Mouse (Mus musculus) hindbrain, embryonic 12.5 days (tissue): ENCODE measurements around the gene Polr3b. TPM values are rescaled to one million over a fixed set of nuclear protein-coding genes. Genes with fewer than 3 reads are reported as not detected.

Experiments used
- ATAC-seq: fragments of 200-750 bp; cut with Nextera tagmentation; 2 replicates; pipeline ENCODE4 v1.8.0; 2017; ENCODE audit warnings: moderate TSS enrichment; ENCODE audit not compliant: low FRiP score
- H3K27ac ChIP-seq: fragments of 300-500 bp; sonication (generic); 2 replicates; pipeline ENCODE4 v1.5.1; 2016; ENCODE audit warnings: mild to moderate bottlenecking
- H3K27me3 ChIP-seq: fragments of 300-500 bp; sonication (generic); 2 replicates; pipeline ENCODE4 v1.6.1; 2016; ENCODE audit warnings: mild to moderate bottlenecking
- H3K36me3 ChIP-seq: fragments of 300-500 bp; sonication (generic); 2 replicates; pipeline ENCODE4 v1.6.1; 2016; ENCODE audit warnings: mild to moderate bottlenecking
- H3K4me1 ChIP-seq: fragments of 300-500 bp; sonication (generic); 2 replicates; pipeline ENCODE4 v1.6.1; 2016
- H3K4me2 ChIP-seq: fragments of 300-500 bp; sonication (generic); replicated peaks from 2 replicates; pipeline ENCODE4 v1.6.1; 2016; ENCODE audit warnings: mild to moderate bottlenecking
- H3K4me3 ChIP-seq: fragments of 300-500 bp; sonication (generic); 2 replicates; pipeline ENCODE4 v1.5.1; 2016; ENCODE audit warnings: mild to moderate bottlenecking
- H3K9ac ChIP-seq: fragments of 300-500 bp; sonication (generic); 2 replicates; pipeline ENCODE4 v1.6.1; 2016; ENCODE audit warnings: mild to moderate bottlenecking, moderate library complexity
- H3K9me3 ChIP-seq: fragments of 300-500 bp; sonication (generic); replicated peaks from 2 replicates; pipeline ENCODE4 v1.6.1; 2016; ENCODE audit warnings: mild to moderate bottlenecking
- WGBS: fragments of 180-500 bp; shearing (Covaris S2); methylation state at CpG from one replicate; pipeline ENCODE4 v1.1.7; 2016; 5-methylcytosine and 5-hydroxymethylcytosine counted together
- polyA plus RNA-seq: library from polyadenylated mRNA; unstranded; fragments of >200 nt; fragmentation: Nextera tagmentation; extraction: Ambion mirVana; gene quantifications from 2 replicates; pipeline ENCODE4 v1.2.1, GENCODE M21; 2016

Polr3b gene
- polyA plus RNA-seq, 1 experiment from 2014 or later = 19.3 TPM

- 14% methylated on average over 9 of the region's 9 CpGs for WGBS
Measured at GRCm38 (mm10) chr10:84686122-84686497, 64.0 kb downstream of the Polr3b start.

GRCm38 (mm10) chr10:84686705-84687104 is 64.6 kb downstream of the Polr3b start:
- H3K36me3 ChIP-seq = 0 out of 2 replicates have a peak, but pooled peaks cover 4% of the 10 kb centered on the region
- no peak overlapping the region for H3K9ac ChIP-seq
- H3K4me1 ChIP-seq = peaks cover 35% of the 10 kb centered on the region
- H3K4me3 ChIP-seq = no peak overlapping the region
- H3K27me3 ChIP-seq = 0 out of 2 replicates have a peak, but pooled peaks cover 5% of the 10 kb centered on the region
- no peaks in the 10 kb centered on the region for H3K9me3 ChIP-seq
- WGBS = 45% methylated on average over 4 of the region's 4 CpGs
- H3K27ac ChIP-seq = peak overlapping the region; percentile 79
- no peak for ATAC-seq
- 0 out of 2 replicates have a peak overlapping the region, but pooled peaks have one; percentile 7 for H3K4me2 ChIP-seq

More at GRCm38 (mm10) chr10:84686122-84686497, 64.0 kb downstream of the Polr3b start:
- H3K27me3 ChIP-seq = 0 out of 2 replicates have a peak, but pooled peaks cover 5% of the 10 kb centered on the region
- H3K27ac ChIP-seq = peak overlapping the region; percentile 79
- no peak overlapping the region for H3K4me3 ChIP-seq
- H3K4me1 ChIP-seq = peaks cover 34% of the 10 kb centered on the region
- H3K4me2 ChIP-seq = peak overlapping the region; percentile 7; the same call in 1 of the 2 replicates
- H3K9ac ChIP-seq = no peak overlapping the region
- H3K36me3 ChIP-seq = 0 out of 2 replicates have a peak, but pooled peaks cover 4% of the 10 kb centered on the region
- ATAC-seq = peak; percentile 57
- H3K9me3 ChIP-seq = no peaks in the 10 kb centered on the region

GRCm38 (mm10) chr10:84687736-84688135 is 65.6 kb downstream of the Polr3b start:
- 87% methylated on average over 4 of the region's 4 CpGs for WGBS
- 0 out of 2 replicates have a peak, but pooled peaks cover 5% of the 10 kb centered on the region for H3K27me3 ChIP-seq
- H3K9me3 ChIP-seq = no peaks in the 10 kb centered on the region
- H3K9ac ChIP-seq = no peak overlapping the region
- H3K27ac ChIP-seq = no peak overlapping the region
- no peak overlapping the region for H3K4me3 ChIP-seq
- H3K36me3 ChIP-seq = 0 out of 2 replicates have a peak, but pooled peaks cover 4% of the 10 kb centered on the region
- H3K4me1 ChIP-seq = peaks cover 35% of the 10 kb centered on the region
- H3K4me2 ChIP-seq = no peak overlapping the region
- no peak for ATAC-seq

GRCm38 (mm10) chr10:84689846-84690245 is 67.8 kb downstream of the Polr3b start:
- no peak overlapping the region for H3K4me2 ChIP-seq
- no peak overlapping the region for H3K4me3 ChIP-seq
- H3K9ac ChIP-seq = no peak overlapping the region
- 63% methylated on average over 3 of the region's 3 CpGs for WGBS
- ATAC-seq = no peak
- peaks cover 41% of the 10 kb centered on the region for H3K4me1 ChIP-seq
- no peaks in the 10 kb centered on the region for H3K9me3 ChIP-seq
- H3K27me3 ChIP-seq = no peaks in the 10 kb centered on the region
- H3K27ac ChIP-seq = no peak overlapping the region
- 0 out of 2 replicates have a peak, but pooled peaks cover 4% of the 10 kb centered on the region for H3K36me3 ChIP-seq

GRCm38 (mm10) chr10:84690818-84691217 is 68.7 kb downstream of the Polr3b start:
- H3K4me3 ChIP-seq = no peak overlapping the region
- peaks cover 31% of the 10 kb centered on the region for H3K4me1 ChIP-seq
- WGBS = 53% methylated on average over 4 of the region's 4 CpGs
- no peak overlapping the region for H3K9ac ChIP-seq
- 0 out of 2 replicates have a peak, but pooled peaks cover 4% of the 10 kb centered on the region for H3K36me3 ChIP-seq
- no peak overlapping the region for H3K27ac ChIP-seq
- no peak overlapping the region for H3K4me2 ChIP-seq
- no peak for ATAC-seq
- no peaks in the 10 kb centered on the region for H3K27me3 ChIP-seq
- no peaks in the 10 kb centered on the region for H3K9me3 ChIP-seq

- H3K27ac ChIP-seq = no peak overlapping the region
- H3K9me3 ChIP-seq = no peaks in the 10 kb centered on the region
- no peak overlapping the region for H3K4me2 ChIP-seq
- 48% methylated on average over 3 of the region's 3 CpGs for WGBS
- ATAC-seq = no peak
- H3K27me3 ChIP-seq = no peaks in the 10 kb centered on the region
- H3K4me1 ChIP-seq = peaks cover 23% of the 10 kb centered on the region
- 0 out of 2 replicates have a peak, but pooled peaks cover 4% of the 10 kb centered on the region for H3K36me3 ChIP-seq
- no peak overlapping the region for H3K4me3 ChIP-seq
- H3K9ac ChIP-seq = no peak overlapping the region
Measured at GRCm38 (mm10) chr10:84691692-84692091, 69.6 kb downstream of the Polr3b start.

- peaks cover 20% of the 10 kb centered on the region for H3K4me1 ChIP-seq
- H3K9me3 ChIP-seq = no peaks in the 10 kb centered on the region
- H3K4me2 ChIP-seq = no peak overlapping the region
- no peak overlapping the region for H3K4me3 ChIP-seq
- WGBS = 48% methylated on average over 8 of the region's 8 CpGs
- H3K36me3 ChIP-seq = peaks cover 23% of the 10 kb centered on the region
- H3K27ac ChIP-seq = 0 out of 2 replicates have a peak overlapping the region, but pooled peaks have one; percentile 23
- H3K9ac ChIP-seq = no peak overlapping the region
- ATAC-seq = peak; percentile 71
- no peaks in the 10 kb centered on the region for H3K27me3 ChIP-seq
Measured at GRCm38 (mm10) chr10:84693841-84694638, 71.9 kb downstream of the Polr3b start.

GRCm38 (mm10) chr10:84700236-84700987 is 78.3 kb downstream of the Polr3b start:
- 90% methylated on average over 13 of the region's 13 CpGs for WGBS
- Histone ChIP-seq H3K4me2 (no peak overlapping the region), H3K9me3 (no peaks in the 10 kb centered on the region), H3K36me3 (peaks cover 42% of the 10 kb centered on the region), H3K4me3 (no peak overlapping the region), H3K27ac (no peak overlapping the region), H3K4me1 (no peaks in the 10 kb centered on the region), H3K27me3 (no peaks in the 10 kb centered on the region), H3K9ac (no peak overlapping the region)
- ATAC-seq = no peak

GRCm38 (mm10) chr10:84701110-84701509 is 79.0 kb downstream of the Polr3b start:
- Histone ChIP-seq H3K9me3 (no peaks in the 10 kb centered on the region), H3K4me2 (no peak overlapping the region), H3K4me1 (peaks cover 4% of the 10 kb centered on the region; the same call in 1 of the 2 replicates), H3K27ac (no peak overlapping the region), H3K27me3 (no peaks in the 10 kb centered on the region), H3K4me3 (no peak overlapping the region), H3K9ac (no peak overlapping the region), H3K36me3 (peaks cover 42% of the 10 kb centered on the region)
- no peak for ATAC-seq
- WGBS = 89% methylated on average over 8 of the region's 8 CpGs

GRCm38 (mm10) chr10:84702115-84702514 is 80.0 kb downstream of the Polr3b start:
- Histone ChIP-seq H3K9ac (no peak overlapping the region), H3K27me3 (no peaks in the 10 kb centered on the region), H3K4me1 (peaks cover 8% of the 10 kb centered on the region), H3K4me3 (no peak overlapping the region), H3K9me3 (no peaks in the 10 kb centered on the region), H3K4me2 (no peak overlapping the region), H3K36me3 (peaks cover 41% of the 10 kb centered on the region), H3K27ac (no peak overlapping the region)
- 88% methylated on average over 1 of the region's 1 CpGs for WGBS
- ATAC-seq = no peak

GRCm38 (mm10) chr10:84704594-84704993 is 82.5 kb downstream of the Polr3b start:
- H3K36me3 ChIP-seq = peaks cover 18% of the 10 kb centered on the region
- peaks cover 22% of the 10 kb centered on the region for H3K4me1 ChIP-seq
- WGBS = 93% methylated on average over 1 of the region's 1 CpGs
- no peak overlapping the region for H3K27ac ChIP-seq
- H3K9ac ChIP-seq = no peak overlapping the region
- H3K9me3 ChIP-seq = no peaks in the 10 kb centered on the region
- no peaks in the 10 kb centered on the region for H3K27me3 ChIP-seq
- no peak for ATAC-seq
- H3K4me3 ChIP-seq = no peak overlapping the region
- H3K4me2 ChIP-seq = no peak overlapping the region

- H3K9me3 ChIP-seq = no peaks in the 10 kb centered on the region
- H3K4me2 ChIP-seq = no peak overlapping the region
- H3K9ac ChIP-seq = no peak overlapping the region
- no peaks in the 10 kb centered on the region for H3K27me3 ChIP-seq
- ATAC-seq = no peak
- peaks cover 12% of the 10 kb centered on the region for H3K36me3 ChIP-seq
- H3K27ac ChIP-seq = no peak overlapping the region
- H3K4me1 ChIP-seq = peaks cover 26% of the 10 kb centered on the region
- WGBS = 93% methylated on average over 7 of the region's 7 CpGs
- no peak overlapping the region for H3K4me3 ChIP-seq
Measured at GRCm38 (mm10) chr10:84705234-84705633, 83.1 kb downstream of the Polr3b start.
